Mouse (Mus musculus): ENCODE results near the gene Gm28051.
A peak's percentile ranks its signal among the peaks of the same experiment; 100 is the strongest.

Gm28051 gene

GRCm38 (mm10) chr12:102757689-102758402 is at the start of gene Gm28051, which contains the start of the genes Gon7 and Ubr7:
Gm28051 (minus strand) TSS chr12:102757765.
Gon7 (minus strand) TSS chr12:102757803.
Ubr7 (plus strand) TSS chr12:102757967.
- DNase-seq (ENCODE audit: low read depth, low spot score): peak; percentile 97

- DNase-seq (ENCODE audit: low read depth, low spot score): no peak
These were observed 42.0 kb upstream of the Gm28051 start for GRCm38 (mm10) chr12:102799528-102799927.

DNA sequence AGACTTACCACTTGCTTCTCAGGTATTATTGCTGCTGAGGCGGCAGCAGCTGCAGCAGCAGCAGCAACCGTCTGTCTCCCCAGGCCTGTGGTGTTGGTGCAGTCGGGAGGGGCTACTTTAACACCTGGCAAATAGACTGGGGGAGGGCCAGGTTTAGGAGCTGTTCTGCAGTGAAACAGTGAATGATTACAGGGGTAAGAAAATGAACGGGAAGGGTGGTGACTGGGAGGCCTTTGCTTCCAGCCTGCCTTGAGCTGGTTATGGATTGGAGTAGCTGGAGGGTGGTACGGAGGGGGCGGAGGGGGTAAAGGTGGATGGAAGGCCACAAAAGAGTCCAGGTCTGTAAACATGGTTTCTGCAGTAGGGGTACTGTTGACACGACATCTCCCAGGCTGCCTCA is 30.4 kb upstream of the Gm28051 start:
- DNase-seq (ENCODE audit: low read depth, low spot score): no peak

- no peak for DNase-seq (ENCODE audit: low read depth, low spot score)
These were observed 28.0 kb upstream of the Gm28051 start for GRCm38 (mm10) chr12:102785593-102785985.

- no peak for DNase-seq (ENCODE audit: low read depth, low spot score)
These were observed 27.5 kb upstream of the Gm28051 start for GRCm38 (mm10) chr12:102784899-102785592.

DNA sequence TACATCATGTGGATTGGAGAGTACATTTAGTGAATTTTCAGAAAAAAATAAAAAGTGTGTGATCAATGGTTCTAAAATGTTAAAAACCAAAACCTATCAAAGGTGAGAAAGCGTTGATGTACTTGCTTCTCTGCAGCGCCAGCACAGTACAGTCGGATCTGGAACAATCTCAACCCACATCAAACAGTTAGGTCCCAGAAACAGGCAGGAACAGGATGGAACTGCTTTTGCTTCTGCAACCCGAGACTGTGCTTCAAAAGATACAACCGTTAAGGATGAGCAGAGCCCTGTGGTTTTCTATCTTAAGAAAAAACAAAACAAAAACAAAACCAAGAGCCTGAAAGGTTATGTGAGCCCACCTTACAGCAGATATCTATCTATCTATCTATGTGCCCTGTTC is 25.3 kb upstream of the Gm28051 start:
- no peak for DNase-seq (ENCODE audit: low read depth, low spot score)

DNA sequence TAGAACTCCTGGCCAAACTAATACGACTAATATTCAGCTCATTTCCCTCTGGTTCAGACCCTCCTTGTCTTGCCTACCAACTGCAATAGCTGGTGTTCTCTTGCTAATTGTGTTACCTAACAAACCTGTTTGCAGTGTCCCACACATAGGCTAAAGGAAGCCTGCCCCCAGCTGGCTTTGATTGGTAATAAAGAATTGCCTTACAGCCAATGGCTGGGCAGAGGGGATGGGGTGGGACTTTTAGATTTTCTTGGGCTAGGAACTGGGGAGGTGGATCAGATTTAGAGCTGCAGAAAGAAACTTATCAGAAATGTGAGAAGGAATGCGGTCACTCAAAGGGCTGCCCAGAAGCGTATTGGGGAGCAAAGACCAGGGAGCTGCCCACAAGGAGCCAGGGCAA is 21.9 kb upstream of the Gm28051 start:
- peak; percentile 18 for DNase-seq (ENCODE audit: low read depth, low spot score)

DNA sequence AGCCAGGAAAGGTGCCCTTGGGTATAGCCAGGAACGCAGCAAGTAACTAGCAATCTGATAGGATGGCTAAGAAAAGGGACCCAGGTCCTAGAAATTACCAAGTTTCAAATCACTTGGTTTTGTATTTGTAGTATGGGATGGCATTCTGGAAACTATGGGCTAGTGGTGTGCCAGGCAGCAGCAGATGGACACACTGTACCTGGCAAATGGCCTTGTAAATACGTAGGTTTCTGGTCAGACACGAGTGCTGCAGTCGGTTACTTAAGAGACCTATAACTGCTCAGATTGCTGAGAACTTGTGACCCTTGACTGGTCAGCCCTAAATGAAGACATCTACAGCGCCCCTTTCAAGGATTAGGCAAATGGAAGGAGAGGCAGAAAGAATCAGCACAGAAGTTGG is 20.6 kb upstream of the Gm28051 start:
- no peak for DNase-seq (ENCODE audit: low read depth, low spot score)

GRCm38 (mm10) chr12:102776035-102776434 is 18.5 kb upstream of the Gm28051 start:
- no peak for DNase-seq (ENCODE audit: low read depth, low spot score)

DNA sequence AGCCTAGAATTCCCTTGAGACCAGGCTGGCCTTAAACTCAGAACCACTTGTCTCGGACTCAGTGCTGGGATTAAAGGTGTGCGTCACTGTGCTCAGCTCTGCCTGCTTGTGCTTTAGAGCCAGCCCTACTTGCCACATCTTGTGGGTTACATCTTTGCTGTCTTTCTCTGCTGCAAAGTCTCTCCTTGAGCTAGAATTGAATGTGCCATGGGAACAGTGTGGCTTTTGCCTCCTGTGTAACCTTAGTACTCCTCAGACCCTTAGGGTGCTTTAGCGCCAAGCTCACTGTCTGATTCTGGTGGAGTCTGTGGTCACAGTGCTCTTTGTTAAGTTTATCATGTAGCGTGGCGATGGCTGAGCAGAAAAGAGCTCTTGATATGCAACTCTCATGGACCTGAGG is 15.1 kb upstream of the Gm28051 start:
- no peak for DNase-seq (ENCODE audit: low read depth, low spot score)

GRCm38 (mm10) chr12:102771601-102772000 is 14.0 kb upstream of the Gm28051 start:
- peak; percentile 18 for DNase-seq (ENCODE audit: low read depth, low spot score)

DNA sequence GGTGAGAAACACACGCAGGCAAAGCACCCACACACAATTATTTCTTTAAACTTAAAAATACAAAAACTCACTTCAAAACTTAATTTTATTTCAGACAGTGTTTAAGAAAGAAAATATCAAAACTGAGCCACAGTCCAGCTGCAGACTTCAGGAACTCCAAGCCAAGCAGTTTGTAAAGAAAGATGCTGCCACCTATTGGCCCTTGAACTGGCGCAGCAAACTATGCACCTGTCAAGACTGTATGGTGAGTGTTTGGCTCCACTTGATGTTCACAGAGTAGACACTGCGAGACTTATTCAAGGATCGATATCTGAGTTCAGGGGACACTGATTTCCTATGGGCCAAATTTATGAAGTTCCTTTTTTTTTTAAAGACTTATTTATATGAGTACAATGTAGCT is 11.4 kb upstream of the Gm28051 start:
- peak; percentile 9 for DNase-seq (ENCODE audit: low read depth, low spot score)

DNA sequence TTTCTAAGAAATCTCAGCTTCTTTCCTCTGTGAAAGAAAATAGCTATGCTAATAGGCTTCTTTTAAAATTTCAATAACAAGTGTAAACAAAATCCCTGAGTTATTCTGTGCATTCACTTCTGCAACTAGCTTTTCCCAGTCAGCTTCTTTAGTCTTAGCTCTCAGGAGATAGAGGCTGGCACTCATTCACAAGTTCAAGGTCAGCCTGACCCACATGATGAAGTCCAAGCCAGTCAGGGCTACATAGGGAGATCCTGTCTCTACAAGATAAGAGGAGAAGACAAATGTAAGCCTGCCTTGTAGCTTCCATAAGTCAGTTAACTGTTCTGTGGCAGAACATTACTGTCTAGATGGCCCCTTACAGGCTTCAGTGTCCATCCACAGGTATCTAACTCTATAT is 6.1 kb upstream of the Gm28051 start:
- DNase-seq (ENCODE audit: low read depth, low spot score): no peak

- no peak for DNase-seq (ENCODE audit: low read depth, low spot score)
These were observed 4.1 kb upstream of the Gm28051 start for GRCm38 (mm10) chr12:102761668-102762067.

GRCm38 (mm10) chr12:102758936-102759335 is 1.4 kb upstream of the Gm28051 start:
- DNase-seq (ENCODE audit: low read depth, low spot score): peak; percentile 10

GRCm38 (mm10) chr12:102758403-102758756 is 815 bp upstream of the Gm28051 start, which contains the start of gene Gm20604:
Gm20604 (minus strand) TSS chr12:102758672.
- peak; percentile 20 for DNase-seq (ENCODE audit: low read depth, low spot score)

- DNase-seq (ENCODE audit: low read depth, low spot score): peak; percentile 40
These were observed 393 bp downstream of the Gm28051 start for GRCm38 (mm10) chr12:102757055-102757688.

DNA sequence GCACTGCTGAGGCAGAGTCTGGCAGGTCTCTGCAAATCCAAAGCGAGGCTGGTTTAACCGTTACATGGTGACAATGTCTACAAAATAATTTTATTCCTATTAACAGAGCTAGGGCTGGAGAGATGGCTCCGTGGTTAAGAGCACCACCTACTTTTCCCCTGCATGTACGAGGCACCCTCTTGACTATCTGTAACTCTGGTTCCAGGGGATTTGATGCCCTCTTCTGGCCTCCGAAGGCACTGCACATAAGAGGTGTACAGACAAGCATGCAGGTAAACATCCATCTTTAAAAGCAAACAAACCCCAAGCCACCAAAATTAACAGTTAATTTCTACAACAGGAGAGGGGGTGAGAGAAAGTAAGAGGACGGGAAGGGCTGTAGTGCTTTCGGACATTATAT is 1.3 kb downstream of the Gm28051 start:
- DNase-seq (ENCODE audit: low read depth, low spot score): peak; percentile 61

DNA sequence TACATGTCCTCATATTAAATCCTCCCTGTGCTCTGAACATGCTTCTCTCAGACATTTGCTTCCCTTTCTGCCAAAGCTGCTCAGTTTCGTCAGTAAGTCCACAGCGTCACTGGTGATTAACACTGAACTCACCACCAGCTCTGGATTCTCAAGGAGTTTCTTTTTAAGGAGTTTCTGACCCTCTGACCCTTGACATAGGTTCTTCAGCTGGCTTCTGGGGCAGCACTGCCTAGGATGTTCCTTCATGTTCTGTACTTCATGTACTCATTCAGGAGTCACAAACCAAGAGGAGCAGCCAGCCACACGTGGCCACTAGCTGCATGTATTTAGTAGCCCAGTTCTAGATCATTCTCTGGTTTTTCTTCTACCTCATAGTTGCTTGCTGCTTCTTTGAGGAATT is 9.3 kb downstream of the Gm28051 start:
- no peak for DNase-seq (ENCODE audit: low read depth, low spot score)

GRCm38 (mm10) chr12:102744839-102745238 is 12.7 kb downstream of the Gm28051 start:
- DNase-seq (ENCODE audit: low read depth, low spot score): peak; percentile 62

DNA sequence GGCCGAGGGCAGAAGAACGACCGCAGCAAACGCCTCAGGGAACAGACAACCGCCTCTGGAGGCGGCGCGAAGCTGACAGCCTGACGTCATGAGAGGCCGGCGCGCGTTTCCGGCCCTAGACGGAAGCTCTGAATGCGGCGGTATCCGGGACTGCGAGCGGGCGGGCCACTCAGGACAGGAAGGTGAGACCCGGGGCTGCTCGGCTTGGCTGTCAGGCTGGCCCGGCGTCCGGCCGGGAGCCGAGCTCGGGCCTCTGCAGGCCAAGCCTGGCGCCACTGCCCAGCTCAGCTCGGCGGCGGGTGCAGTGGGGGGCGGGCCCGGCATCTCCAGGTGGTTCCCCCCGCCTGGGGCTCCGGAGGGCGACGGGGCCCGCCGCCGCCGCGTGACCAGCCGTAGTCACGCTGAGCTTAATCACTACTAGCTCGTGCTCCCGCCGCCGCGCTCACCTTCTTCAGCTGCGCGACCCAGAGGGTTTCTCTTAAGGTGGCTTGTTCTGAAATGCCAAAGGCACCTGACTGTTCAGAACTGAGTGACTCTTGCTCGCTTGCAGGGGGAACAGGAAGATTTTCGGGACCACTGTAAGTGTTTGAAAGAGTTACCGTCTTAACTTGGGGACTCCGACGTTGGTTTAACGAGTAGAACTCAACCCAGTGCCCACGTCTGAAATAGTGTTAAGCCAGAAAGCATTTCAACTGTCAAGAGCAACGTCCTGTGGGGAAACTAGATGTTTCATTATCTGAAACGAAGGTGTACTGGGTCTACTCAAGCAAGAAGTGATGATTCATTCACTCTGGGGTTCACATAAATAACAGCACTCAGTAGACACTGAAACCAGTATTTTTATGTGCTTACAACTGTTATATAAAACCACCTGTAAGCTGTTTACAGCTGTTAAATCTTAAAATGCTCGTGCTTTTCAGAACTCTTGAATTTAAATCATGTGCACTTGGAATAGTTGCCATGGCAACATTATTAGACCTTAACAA is 13.7 kb downstream of the Gm28051 start, which contains the start of the genes Moap1 and Tmem251:
Gene Moap1, minus strand, starts transcription at position 73 of the 986 bp plus-strand sequence.
Gene Tmem251, plus strand, starts transcription at position 174 of the 986 bp plus-strand sequence.
- DNase-seq (ENCODE audit: low read depth, low spot score): peak; percentile 86
